Mouse (Mus musculus): ENCODE results near the gene Mta1. TPM values are rescaled to one million over a fixed set of nuclear protein-coding genes. Genes with fewer than 3 reads are reported as not detected.

The Mta1 gene
- 95.8 TPM for polyA plus RNA-seq (2021)

- H3K27me3 ChIP-seq, result no peaks in the 10 kb centered on the region
- CTCF ChIA-PET, result no interaction called here
- DNase-seq (ENCODE audit: low read depth, low spot score) (no peak), ATAC-seq (peak; percentile 45)
- POLR2A ChIA-PET, result interaction anchor here (0.8 to 1.0 kb wide), 2 partner anchors 24 to 84 kb away, joined by 3 read pairs; partner anchors contain the start of gene Tex22
- TF ChIP-seq CTCF (IDR thresholded peaks at IDR 0.05), result no peak
- in situ Hi-C loops (cut with MboI; ENCODE audit: low pct_unique_long_range_greater_than_20kb), result no loop called here
Observed at GRCm38 (mm10) chr12:113097749-113098281, at the start of gene Mta1. Mta1 (plus strand) TSS chr12:113098278.

- TF ChIP-seq CTCF (IDR thresholded peaks at IDR 0.05), result no peak
- H3K27me3 ChIP-seq, result no peaks in the 10 kb centered on the region
- CTCF ChIA-PET, result interaction anchor here (0.7 kb wide), 1 partner anchor 24 kb away, joined by 3 read pairs; the partner anchor contains the start of gene Tex22
- ATAC-seq (no peak), DNase-seq (ENCODE audit: low read depth, low spot score) (no peak)
- in situ Hi-C loops (cut with MboI; ENCODE audit: low pct_unique_long_range_greater_than_20kb), result loop anchor here (5.0 kb wide), 1 partner anchor 43 kb away; no protein-coding TSS in a partner anchor
- POLR2A ChIA-PET, result no interaction called here
Observed at GRCm38 (mm10) chr12:113049836-113050235, 48.2 kb upstream of the Mta1 start.

- TF ChIP-seq CTCF (IDR thresholded peaks at IDR 0.05), result no peak
- POLR2A ChIA-PET, result no interaction called here
- no peak for DNase-seq (ENCODE audit: low read depth, low spot score)
- no peak for ATAC-seq
- H3K27me3 ChIP-seq, result no peaks in the 10 kb centered on the region
- in situ Hi-C loops (cut with MboI; ENCODE audit: low pct_unique_long_range_greater_than_20kb), result no loop called here
- CTCF ChIA-PET, result interaction anchor here (0.7 kb wide), 1 partner anchor 24 kb away, joined by 3 read pairs; the partner anchor contains the start of gene Tex22
Observed at GRCm38 (mm10) chr12:113050671-113051070, 47.4 kb upstream of the Mta1 start.

GRCm38 (mm10) chr12:113051628-113052403 lies 46.3 kb upstream of the Mta1 start:
- in situ Hi-C loops (cut with MboI; ENCODE audit: low pct_unique_long_range_greater_than_20kb), result no loop called here
- CTCF ChIA-PET, result interaction anchor here (0.8 to 1.5 kb wide), 6 partner anchors 20 to 103 kb away, joined by 3 to 5 read pairs (median 4); partner anchors contain the start of gene Tex22
- ATAC-seq (no peak), DNase-seq (ENCODE audit: low read depth, low spot score) (no peak)
- no peak for TF ChIP-seq CTCF (IDR thresholded peaks at IDR 0.05)
- POLR2A ChIA-PET, result no interaction called here
- H3K27me3 ChIP-seq, result no peaks in the 10 kb centered on the region

DNA sequence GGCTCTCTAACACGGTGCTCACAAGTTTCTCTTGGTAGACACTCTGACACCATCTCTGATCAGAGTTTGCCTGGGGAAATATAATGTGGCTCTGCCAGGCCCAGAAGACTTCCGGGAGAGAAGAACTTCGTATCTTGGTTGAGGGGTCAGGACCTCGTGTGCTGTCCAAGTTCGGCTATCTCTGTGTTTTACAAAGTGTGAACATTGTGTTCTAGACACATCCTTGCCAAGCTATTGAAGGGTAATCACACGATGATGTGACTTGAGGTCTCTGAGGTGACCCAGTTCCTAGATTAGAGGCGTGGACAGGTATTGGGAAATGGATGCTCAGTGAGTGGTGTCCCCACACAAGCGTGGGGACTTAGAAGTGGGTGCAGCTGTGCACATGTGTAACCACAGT lies 42.0 kb upstream of the Mta1 start:
- ChIA-PET POLR2A (interaction anchor here (1.3 kb wide), 1 partner anchor 30 kb away, joined by 3 read pairs; no protein-coding TSS in a partner anchor), CTCF (interaction anchor here (0.9 to 2.5 kb wide), 2 partner anchors 18 to 51 kb away, joined by 4 to 7 read pairs; partner anchors contain the start of gene Tex22)
- ATAC-seq, result no peak
- DNase-seq (ENCODE audit: low read depth, low spot score), result no peak
- TF ChIP-seq CTCF (IDR thresholded peaks at IDR 0.05), result no peak
- in situ Hi-C loops (cut with MboI; ENCODE audit: low pct_unique_long_range_greater_than_20kb), result no loop called here
- no peaks in the 10 kb centered on the region for H3K27me3 ChIP-seq

- no peak for TF ChIP-seq CTCF (IDR thresholded peaks at IDR 0.05)
- in situ Hi-C loops (cut with MboI; ENCODE audit: low pct_unique_long_range_greater_than_20kb), result no loop called here
- ChIA-PET POLR2A (interaction anchor here (1.2 kb wide), 1 partner anchor 11 kb away, joined by 5 read pairs; no protein-coding TSS in a partner anchor), CTCF (interaction anchor here (1.7 kb wide), 1 partner anchor 54 kb away, joined by 4 read pairs; no protein-coding TSS in a partner anchor)
- no peak for DNase-seq (ENCODE audit: low read depth, low spot score)
- H3K27me3 ChIP-seq, result no peaks in the 10 kb centered on the region
- no peak for ATAC-seq
Observed at GRCm38 (mm10) chr12:113060178-113060577, 37.9 kb upstream of the Mta1 start.

GRCm38 (mm10) chr12:113061606-113062005 lies 36.5 kb upstream of the Mta1 start:
- ChIA-PET CTCF (interaction anchor here (1.3 to 2.2 kb wide), 2 partner anchors 13 to 57 kb away, joined by 4 read pairs; partner anchors contain the start of gene Tex22), POLR2A (no interaction called here)
- no peaks in the 10 kb centered on the region for H3K27me3 ChIP-seq
- no peak for TF ChIP-seq CTCF (IDR thresholded peaks at IDR 0.05)
- in situ Hi-C loops (cut with MboI; ENCODE audit: low pct_unique_long_range_greater_than_20kb), result no loop called here
- DNase-seq (ENCODE audit: low read depth, low spot score) (no peak), ATAC-seq (no peak)

DNA sequence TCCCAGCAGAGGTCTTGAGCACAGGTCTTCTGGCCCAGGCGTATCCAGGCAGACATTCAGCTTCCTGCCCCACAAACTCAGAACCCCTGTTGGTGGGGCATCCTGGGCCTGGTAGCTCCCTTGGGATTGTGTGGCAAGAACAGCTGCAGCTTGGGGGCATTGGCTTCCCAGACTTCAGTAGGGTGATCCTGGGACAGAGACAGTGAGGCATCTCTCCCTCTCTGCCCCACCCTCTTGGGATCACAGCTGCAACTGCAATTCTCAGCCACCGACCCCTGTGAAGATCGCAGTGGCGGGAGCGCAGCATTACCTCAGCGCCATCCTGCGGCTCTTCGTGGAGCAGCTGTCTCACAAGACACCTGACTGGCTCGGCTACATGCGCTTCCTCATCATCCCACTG lies 35.9 kb upstream of the Mta1 start:
- H3K27me3 ChIP-seq, result no peaks in the 10 kb centered on the region
- ChIA-PET POLR2A (interaction anchor here (0.5 kb wide), 1 partner anchor 26 kb away, joined by 3 read pairs; no protein-coding TSS in a partner anchor), CTCF (interaction anchor here (1.3 to 2.2 kb wide), 2 partner anchors 12 to 57 kb away, joined by 4 read pairs; partner anchors contain the start of gene Tex22)
- no peak for ATAC-seq
- TF ChIP-seq CTCF (IDR thresholded peaks at IDR 0.05), result no peak
- DNase-seq (ENCODE audit: low read depth, low spot score), result no peak
- in situ Hi-C loops (cut with MboI; ENCODE audit: low pct_unique_long_range_greater_than_20kb), result no loop called here

- ChIA-PET CTCF (interaction anchor here (0.6 kb wide), 1 partner anchor 11 kb away, joined by 3 read pairs; the partner anchor contains the start of gene Tex22), POLR2A (no interaction called here)
- in situ Hi-C loops (cut with MboI; ENCODE audit: low pct_unique_long_range_greater_than_20kb), result no loop called here
- no peaks in the 10 kb centered on the region for H3K27me3 ChIP-seq
- no peak for TF ChIP-seq CTCF (IDR thresholded peaks at IDR 0.05)
- no peak for DNase-seq (ENCODE audit: low read depth, low spot score)
- ATAC-seq, result no peak
Observed at GRCm38 (mm10) chr12:113063700-113064099, 34.4 kb upstream of the Mta1 start.

- TF ChIP-seq CTCF (IDR thresholded peaks at IDR 0.05), result no peak
- ChIA-PET POLR2A (no interaction called here), CTCF (interaction anchor here (1.8 kb wide), 1 partner anchor 63 kb away, joined by 5 read pairs; no protein-coding TSS in a partner anchor)
- no peaks in the 10 kb centered on the region for H3K27me3 ChIP-seq
- ATAC-seq, result no peak
- no peak for DNase-seq (ENCODE audit: low read depth, low spot score)
- in situ Hi-C loops (cut with MboI; ENCODE audit: low pct_unique_long_range_greater_than_20kb), result no loop called here
Observed at GRCm38 (mm10) chr12:113068002-113068401, 30.1 kb upstream of the Mta1 start.

DNA sequence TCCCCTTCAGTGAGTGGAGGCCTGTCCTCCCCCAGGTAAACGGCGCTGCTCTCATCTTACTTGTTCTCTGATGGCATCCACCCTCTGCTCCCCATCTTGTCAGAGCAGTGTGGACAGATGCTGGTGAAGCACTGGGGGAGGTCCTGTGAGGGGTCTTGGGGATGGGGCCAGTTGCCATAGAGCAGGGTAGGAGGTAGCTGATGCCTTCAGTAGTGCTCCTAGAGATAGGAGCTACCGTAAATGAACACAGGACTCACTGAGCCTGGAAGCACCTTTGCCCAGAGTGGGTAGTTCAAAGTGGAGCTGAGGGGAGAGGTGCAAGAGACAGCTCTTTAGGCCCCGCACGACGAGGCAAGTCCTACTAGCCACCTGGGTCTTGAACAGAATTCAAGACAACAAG lies 28.7 kb upstream of the Mta1 start:
- TF ChIP-seq CTCF (IDR thresholded peaks at IDR 0.05), result no peak
- CTCF ChIA-PET, result no interaction called here
- H3K27me3 ChIP-seq, result no peaks in the 10 kb centered on the region
- in situ Hi-C loops (cut with MboI; ENCODE audit: low pct_unique_long_range_greater_than_20kb), result no loop called here
- DNase-seq (ENCODE audit: low read depth, low spot score) (no peak), ATAC-seq (no peak)
- POLR2A ChIA-PET, result no interaction called here

All from Patski (cell line).